Mouse (Mus musculus) left cerebral cortex, adult 11 months (tissue): ENCODE measurements around the gene Gm9745.
"Not testable (repeated sequence)": the region's sequence is repeated elsewhere in the genome, so short reads cannot be mapped to it uniquely, and the experiment has no call there.

ENCODE experiments used
- DNase-seq: peaks from one replicate; pipeline ENCODE4 v3.0.0; 2022; ENCODE audit warnings: low spot score

Gm9745 gene

DNA sequence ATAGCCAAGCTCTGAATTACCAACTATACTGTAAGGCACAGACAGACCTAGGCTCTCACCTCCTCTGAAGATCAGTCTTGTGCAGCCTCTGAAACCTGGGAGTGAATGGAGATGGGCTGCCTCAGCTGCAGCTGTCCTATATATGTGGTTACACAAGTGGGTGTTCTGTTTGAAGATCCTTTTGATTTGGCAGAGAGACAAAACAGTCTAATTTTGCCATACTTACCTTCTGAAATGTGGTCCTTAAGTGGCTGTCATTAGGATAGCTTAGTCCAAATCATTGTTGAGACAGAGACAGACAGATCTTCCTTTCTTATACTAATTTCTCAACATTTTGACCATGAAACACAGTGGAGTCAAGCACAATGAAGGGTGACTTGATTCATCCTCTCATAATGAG lies at the start of gene Gm9745:
Gene Gm9745, minus strand, starts transcription at position 101 of the 400 bp plus-strand sequence.
- DNase-seq = not testable (repeated sequence)

DNA sequence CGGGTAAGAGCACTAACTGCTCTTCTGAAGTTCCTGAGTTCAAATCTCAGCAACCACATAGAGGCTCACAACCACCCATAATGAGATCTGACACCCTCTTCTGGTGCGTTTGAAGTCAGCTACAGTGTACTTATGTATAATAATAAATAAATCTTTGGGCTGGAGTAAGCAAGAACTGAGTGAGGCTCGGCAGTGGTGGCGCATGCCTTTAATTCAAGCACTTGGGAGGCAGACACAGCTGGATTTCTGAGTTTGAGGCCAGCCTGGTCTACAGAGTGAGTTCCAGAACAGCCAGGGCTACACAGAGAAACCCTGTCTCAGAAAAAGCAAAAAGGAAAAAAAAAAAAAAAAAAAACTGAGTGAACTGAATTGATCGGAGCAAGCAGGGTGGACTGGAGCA lies 49.2 kb upstream of the Gm9745 start:
- not testable (repeated sequence) for DNase-seq

DNA sequence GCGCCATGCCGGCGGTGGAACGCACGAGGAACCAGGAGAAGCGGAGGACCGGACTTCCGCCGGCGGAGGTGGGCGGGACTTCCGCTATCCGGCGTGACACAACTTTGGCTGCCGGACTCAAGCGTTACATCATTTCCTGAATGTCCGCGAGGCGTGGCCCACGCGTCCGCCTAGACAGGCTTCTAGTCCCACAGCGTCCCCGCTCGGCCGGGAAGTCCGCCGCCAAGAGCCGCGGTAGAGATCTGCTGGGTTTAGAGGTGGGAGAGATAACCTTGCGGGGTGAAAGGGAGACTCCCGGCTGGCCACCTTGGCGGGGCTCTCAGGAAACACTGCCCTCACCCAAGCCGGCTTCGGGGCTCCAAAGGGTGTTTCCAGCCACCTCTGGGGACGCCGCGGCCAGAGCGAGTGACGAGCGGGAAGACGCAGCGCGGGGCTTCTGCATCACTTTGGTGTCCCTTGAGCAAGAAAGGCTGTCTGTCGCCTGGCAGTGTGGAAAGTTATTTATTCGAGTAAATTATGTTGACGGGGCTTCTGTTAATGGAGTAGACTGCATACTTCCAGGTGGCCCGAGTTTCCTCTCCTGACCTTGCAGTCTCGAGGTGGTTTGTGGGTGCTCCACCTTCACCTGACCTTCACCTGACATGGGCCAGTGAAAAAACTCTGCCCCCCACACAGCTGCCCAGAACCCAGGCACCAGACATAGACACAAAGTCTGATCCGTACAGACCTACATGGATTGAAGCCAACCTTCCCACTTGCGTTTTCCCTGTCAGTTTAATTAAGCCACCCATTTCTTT lies 48.2 kb upstream of the Gm9745 start, which contains the start of gene Gtpbp4:
Gene Gtpbp4, minus strand, starts transcription at position 94 of the 797 bp plus-strand sequence.
- DNase-seq = peak; percentile 93

DNA sequence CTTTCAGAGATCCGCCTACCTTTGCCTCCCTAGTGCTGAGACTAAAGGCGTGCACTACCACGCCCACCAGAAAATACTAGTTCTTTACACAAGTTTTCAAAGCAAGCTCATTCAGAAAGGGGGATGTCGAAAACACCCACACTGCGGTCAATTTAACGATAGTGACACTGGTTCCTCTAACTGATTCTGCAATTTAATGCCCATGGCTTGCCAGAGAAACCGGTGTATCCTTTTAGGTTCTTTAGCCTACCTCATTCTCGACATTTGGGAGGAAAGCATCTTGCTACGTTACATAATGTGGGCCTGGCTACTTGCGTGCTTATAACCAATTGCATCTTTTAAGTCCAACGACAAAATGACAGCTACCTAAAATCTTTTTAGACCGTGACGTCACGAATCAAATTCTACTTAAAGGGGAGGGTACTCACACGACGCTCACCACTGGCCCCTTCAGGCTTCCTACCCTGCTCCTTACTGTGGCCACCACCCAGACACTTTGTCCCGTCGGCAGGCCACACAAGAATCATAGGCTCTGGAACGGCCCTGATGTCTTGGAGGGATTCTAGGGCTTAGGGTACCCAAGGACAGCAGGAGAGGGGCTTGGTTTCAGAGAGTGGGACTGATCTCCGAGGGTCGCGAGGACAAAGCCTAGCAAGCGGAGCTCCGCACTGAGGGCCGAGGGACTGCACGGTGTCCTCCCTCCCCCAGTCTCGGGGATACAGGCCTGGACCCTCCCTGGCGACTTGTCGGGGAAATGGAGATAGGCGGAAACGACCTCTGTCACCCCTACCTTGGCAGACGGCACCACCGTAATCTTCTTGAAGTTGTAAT lies 47.3 kb upstream of the Gm9745 start:
- peak; percentile 10 for DNase-seq

DNA sequence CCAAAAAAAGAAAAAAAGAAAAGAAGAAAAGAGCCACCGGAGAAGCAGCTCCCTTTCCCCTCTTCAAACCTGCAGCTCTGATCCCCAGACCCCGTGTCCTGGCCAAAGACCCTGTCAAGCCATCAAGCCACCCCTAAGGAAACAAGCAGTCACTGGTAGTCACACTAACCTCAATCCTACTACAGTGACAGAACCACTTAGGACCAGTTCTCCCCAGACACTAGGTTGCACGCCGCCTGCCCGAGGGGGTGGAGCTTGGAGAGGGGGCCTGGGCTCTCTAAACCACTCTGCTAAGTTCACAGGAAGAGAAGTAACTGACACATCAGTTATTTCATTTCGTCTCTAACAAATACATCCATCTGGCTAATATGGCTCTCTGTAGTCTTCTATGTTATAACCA lies 44.2 kb upstream of the Gm9745 start:
- no peak for DNase-seq

DNA sequence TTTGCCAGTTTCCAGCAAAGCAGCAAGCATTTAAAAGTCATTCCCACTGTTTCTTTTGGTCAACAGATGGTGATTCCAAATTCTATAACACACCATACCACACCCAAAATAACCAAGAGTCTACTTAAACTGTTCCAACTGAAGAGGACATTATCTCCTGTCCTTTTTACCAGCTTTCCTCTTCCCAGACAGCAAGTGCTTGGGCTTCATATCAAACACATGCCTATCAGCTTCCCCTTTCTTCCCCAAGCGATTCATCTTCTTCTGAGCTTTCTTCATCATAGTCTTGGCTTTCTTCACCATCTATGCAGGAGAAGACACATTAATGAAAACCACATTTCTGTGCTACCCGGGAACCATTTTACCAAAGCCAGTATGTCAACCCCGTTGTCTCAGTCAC lies 24.9 kb upstream of the Gm9745 start:
- no peak for DNase-seq

DNA sequence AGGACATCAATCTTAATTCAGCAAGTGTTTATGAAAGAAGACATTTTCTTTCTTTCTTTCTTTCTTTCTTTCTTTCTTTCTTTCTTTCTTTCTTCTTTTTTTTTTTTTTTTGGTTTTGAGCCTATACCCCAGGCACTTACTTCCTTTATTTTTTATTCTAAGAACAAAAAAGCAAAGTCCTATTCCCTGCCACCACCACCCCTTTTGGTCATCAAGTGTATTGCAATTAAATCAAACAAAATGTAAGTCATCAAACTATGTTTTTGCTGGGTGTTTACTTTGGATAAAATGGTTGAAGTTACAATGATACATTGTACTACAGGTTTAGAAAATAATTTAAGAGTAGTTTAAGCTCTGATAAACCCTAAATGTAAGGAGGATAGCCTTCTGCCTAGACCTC lies 24.3 kb upstream of the Gm9745 start:
- no peak for DNase-seq

DNA sequence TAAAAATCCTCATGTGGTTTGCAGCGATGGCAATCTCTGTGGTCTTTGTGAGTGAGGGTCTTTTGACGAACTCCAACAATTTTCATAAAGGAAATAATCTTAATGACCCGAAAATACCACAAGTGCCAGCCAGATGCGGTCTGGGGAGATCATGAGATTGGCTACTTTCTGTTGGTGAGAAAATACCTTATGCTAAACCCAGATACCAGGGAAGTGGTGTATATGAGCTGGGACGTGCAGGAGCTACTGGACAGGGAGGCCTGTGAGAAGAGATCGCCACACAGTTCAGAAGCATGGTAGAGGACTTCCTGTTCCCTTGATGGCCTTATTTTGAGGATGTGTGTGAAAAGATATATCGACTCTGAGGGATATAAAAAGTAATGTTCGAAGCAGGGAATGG lies 19.7 kb upstream of the Gm9745 start:
- DNase-seq = no peak

DNA sequence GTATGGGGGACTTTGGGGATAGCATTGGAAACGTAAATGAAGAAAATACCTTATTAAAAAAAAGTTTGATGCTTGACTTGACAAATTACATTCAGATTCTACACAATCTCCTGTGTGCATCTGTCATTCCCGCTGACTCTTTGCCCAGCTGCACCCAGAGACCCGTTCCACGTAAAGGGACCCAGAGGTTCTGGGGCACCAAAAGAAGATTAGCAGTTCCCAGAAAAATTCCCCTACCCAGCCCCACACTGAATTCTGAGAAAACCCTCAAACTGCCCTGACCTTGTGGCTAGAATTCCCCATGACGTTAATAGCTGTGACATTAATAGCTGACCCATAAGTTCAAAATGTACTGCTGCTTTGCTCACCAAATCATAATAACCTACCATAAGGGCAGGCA lies 17.2 kb upstream of the Gm9745 start:
- DNase-seq = no peak

DNA sequence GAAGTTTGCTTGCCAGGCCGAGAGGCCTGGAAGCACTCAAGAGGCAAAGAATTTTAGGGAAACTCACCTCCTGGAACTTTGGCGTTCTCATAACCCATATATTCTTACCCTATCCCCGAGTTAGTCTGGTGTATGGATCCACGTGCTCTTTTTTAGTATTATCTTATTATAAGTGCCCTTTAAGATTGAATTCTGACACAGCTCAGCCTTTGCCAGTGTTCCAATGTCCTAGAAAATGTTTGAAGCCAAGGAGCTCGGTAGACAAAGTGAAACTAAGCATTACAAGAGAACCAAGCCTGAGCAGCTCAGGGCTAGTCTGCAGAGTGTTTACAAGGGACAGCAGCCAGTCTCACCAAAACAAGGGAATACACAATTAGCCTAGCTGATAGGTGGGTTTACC lies 14.2 kb upstream of the Gm9745 start:
- DNase-seq = not testable (repeated sequence)

DNA sequence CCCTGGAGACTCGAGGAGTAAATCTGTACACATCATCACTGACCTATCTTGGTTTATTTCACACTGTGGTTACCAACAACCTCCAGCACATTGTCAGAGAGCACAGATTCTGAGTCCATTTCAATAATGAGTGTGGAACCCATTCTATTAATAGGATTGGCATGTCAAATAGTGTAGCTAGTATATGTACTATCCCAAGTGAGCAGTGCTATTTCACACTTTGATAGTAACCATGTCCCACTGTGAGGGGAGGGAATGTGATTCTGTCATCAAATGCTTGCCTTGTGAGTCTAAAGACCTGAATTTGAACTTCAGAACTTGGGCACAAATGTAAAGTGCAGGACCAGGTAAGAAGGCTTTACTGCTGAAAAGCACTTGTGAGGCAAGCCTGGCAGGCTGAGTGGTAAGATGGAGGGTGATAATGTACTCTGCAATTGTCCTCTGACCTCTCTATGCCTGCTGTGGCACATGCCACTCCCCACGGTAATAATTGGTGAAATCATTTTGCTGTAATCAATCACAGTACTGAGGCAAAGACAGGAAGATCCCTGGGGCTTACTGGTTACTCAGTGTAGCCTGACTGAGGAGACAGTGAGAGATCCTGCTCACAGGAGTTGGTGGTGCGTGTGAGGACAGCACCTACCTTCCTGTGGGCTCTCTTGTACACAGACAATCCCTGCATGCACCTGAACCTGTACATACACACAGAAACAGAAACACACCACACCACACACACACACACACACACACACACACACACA lies 13.3 kb upstream of the Gm9745 start:
- not testable (repeated sequence) for DNase-seq

DNA sequence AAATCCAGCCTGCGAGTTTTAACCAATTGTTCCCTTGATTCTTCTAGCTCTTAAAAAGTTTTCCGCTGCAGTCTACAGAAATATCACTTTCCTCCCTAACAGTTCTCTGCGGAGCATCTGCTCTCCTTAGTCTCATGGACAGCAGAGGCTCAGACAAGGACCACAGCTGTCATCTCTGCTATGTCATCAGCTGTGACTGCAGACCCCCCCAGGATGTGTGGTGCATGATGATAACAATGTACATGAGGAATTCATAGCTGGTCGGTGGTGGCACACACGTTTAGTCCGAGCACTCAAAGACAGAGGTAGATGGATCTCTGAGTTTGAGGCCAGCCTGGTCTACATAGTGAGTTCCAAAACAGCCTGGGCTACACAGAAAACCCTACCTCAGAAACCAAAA lies 11.5 kb upstream of the Gm9745 start:
- not testable (repeated sequence) for DNase-seq

DNA sequence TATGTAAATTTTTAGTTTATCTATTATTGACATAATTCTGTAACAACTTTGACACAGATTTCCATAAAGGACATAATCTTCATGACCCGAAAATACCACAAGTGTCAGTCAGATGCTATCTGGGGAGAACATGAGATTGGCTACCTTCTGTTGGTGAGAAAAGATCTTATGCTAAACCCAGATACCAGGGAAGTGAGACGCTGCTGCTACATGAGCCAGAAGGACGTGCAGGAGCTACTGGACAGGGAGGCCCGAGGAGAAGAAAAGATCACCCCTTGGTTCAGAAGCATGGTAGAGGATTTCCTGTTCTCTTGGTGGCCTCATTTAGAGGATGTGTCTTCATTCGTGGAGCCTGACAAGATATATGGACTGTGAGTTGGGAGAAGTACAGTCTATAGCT lies 11.0 kb upstream of the Gm9745 start:
- not testable (repeated sequence) for DNase-seq

DNA sequence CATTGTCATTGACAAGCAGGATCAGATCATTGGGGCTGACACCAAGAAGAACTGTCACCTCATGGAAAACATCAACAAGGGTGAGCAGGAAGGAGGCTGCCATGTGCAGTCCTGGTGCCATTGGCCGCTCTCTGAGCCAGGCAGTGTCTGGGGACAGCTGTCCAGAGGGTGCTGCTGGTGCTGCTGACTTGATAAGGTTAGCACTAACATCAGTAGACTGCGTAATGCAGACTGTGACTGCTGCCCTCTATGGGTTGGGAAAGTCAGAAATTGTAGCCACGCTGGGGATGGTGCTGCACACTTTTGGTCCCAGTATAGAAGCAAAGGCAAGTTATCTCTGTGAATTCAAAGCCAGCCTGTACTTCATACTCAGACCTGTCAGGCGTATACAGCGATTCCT lies 8.8 kb upstream of the Gm9745 start:
- DNase-seq = not testable (repeated sequence)

DNA sequence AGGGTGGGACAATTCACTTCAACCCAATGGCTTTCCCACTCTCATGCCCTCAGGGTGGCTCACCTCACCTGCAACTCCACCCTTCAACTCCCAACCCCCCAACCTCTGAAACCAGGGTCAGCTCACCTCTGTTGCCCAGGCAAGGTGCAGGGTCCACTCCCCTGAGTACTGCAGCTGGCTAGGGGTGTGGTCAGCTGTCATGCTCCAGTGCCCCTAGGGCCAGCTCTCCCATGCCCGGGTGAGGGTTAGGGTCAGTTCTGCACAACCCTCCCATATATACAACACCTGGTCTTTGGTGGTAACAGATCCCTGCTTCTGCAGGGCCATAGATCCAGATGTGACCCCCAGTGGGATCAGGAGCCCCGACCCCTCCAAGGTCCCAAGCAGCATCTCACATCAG lies 7.1 kb upstream of the Gm9745 start:
- not testable (repeated sequence) for DNase-seq

DNA sequence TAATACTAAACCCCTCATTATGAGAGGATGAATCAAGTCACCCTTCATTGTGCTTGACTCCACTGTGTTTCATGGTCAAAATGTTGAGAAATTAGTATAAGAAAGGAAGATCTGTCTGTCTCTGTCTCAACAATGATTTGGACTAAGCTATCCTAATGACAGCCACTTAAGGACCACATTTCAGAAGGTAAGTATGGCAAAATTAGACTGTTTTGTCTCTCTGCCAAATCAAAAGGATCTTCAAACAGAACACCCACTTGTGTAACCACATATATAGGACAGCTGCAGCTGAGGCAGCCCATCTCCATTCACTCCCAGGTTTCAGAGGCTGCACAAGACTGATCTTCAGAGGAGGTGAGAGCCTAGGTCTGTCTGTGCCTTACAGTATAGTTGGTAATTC lies 4.5 kb upstream of the Gm9745 start, which contains the start of gene Idi2:
Gene Idi2, plus strand, starts transcription at position 301 of the 400 bp plus-strand sequence.
- not testable (repeated sequence) for DNase-seq

DNA sequence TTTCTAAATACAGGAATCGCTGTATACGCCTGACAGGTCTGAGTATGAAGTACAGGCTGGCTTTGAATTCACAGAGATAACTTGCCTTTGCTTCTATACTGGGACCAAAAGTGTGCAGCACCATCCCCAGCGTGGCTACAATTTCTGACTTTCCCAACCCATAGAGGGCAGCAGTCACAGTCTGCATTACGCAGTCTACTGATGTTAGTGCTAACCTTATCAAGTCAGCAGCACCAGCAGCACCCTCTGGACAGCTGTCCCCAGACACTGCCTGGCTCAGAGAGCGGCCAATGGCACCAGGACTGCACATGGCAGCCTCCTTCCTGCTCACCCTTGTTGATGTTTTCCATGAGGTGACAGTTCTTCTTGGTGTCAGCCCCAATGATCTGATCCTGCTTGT lies 4.2 kb downstream of the Gm9745 start:
- DNase-seq = not testable (repeated sequence)

DNA sequence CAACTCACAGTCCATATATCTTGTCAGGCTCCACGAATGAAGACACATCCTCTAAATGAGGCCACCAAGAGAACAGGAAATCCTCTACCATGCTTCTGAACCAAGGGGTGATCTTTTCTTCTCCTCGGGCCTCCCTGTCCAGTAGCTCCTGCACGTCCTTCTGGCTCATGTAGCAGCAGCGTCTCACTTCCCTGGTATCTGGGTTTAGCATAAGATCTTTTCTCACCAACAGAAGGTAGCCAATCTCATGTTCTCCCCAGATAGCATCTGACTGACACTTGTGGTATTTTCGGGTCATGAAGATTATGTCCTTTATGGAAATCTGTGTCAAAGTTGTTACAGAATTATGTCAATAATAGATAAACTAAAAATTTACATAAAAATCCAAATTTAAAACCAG lies 6.3 kb downstream of the Gm9745 start:
- DNase-seq = not testable (repeated sequence)

DNA sequence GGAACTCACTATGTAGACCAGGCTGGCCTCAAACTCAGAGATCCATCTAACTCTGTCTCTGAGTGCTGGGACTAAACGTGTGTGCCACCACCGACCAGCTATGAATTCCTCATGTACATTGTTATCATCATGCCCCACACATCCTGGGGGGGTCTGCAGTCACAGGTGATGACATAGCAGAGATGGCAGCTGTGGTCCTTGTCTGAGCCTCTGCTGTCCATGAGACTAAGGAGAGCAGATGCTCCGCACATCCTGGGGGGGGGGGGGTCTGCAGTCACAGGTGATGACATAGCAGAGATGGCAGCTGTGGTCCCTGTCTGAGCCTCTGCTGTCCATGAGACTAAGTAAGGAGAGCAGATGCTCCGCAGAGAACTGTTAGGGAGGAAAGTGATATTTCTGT lies 6.9 kb downstream of the Gm9745 start:
- not testable (repeated sequence) for DNase-seq

DNA sequence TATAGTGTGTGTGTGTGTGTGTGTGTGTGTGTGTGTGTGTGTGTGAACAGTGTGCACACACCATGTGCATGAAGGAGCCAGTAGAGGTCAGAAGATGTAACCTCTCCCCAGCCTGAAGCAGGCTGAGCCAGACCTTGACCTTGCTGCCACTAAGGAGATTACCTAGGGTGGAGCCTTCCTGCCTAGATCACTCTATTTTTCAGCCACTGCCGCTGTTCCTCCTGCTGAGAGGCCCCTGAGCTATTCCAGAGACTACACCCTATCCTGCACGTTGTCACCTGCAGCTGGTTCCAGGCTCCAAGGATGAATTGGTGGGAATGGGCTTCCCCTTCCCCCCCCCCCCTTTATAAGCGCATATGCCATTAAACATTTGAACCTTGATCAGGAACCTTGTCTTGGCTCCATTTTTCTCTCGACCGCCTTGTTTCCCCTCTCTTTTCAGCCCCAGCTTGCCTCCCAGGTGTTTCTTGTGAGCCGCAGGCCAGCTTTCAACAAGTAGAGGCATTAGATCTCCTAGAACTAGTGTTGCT lies 10.4 kb downstream of the Gm9745 start:
- DNase-seq = not testable (repeated sequence)

DNA sequence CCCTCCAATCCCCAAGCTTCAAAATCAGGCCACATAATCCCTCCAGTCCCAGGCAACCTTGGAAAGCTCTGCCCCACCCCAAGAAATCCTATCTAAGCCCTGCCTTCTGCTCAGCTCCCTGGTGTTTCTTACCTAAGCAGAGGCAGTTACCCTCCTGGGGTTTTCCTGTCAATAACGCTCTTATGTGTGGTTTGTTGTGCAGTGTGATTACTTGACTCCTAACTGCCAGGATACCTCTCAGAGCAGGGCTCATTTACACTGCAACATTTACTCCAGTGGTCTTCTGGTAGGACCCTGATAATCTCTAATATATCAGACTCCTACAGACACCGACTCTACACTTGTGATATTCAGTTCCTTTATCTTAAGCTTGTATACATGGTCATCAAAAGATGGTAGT lies 14.5 kb downstream of the Gm9745 start:
- no peak for DNase-seq

DNA sequence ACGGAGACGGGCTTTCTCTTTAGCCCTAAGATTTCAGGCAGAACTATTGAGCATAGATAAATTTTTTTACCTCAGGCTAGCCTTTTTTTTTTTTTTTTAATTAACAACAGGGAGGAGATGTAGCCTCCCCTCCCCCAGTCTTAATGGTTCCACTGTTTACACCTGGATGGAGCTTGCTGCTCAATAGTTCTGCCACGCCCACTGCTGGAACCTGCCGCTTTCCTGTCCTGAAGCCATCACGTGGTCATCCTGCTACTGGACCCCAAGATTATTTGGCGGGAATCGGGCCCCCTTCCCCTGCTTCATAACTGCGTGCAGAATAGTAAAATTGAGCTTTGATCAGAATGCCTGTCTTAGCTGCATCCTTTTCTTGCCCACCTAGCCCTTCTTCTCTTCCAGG lies 34.1 kb downstream of the Gm9745 start:
- DNase-seq = not testable (repeated sequence)
